Mouse (Mus musculus) inflammation-experienced regulatory T-cells, adult 6 months (primary cell): ENCODE data around the gene Rragd. TPM values are rescaled to one million over a fixed set of nuclear protein-coding genes. Genes with fewer than 3 reads are reported as not detected.
"Not testable (repeated sequence)": the region's sequence is repeated elsewhere in the genome, so short reads cannot be mapped to it uniquely, and the experiment has no call there.

Source experiments
- ATAC-seq: one replicate; pipeline ENCODE4 v1.8.0; 2017
- polyA plus RNA-seq, 3 experiments: library from polyadenylated mRNA; unstranded; fragments of 100-300 nt; shearing (Covaris generic); gene quantifications; one replicate each; pipeline ENCODE4 v1.2.1; 2017

Gene Rragd
- polyA plus RNA-seq, 3 experiments from 2014 or later, result 0.62 to 5.4 (median 4.2) TPM

DNA sequence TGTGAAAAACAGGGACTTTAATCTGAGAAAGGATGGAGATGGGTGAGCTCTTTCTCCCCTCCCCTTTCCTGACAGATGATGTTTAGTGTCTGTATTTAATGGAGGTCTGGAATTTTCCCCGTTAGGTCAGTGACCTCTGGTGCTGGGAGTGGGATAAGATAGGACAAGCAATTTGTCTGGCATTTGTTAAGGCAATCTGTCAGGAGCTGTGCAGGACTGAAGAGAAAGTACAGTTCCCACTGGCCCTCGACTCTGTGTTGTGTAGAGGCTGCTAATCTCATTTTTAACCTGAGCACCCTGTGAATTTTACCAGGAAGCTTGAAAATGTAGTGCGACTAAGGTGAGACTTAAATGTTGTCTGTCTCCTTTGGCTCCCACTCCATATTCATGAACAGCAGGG is 2.8 kb downstream of the Rragd start:
- ATAC-seq, result no peak

DNA sequence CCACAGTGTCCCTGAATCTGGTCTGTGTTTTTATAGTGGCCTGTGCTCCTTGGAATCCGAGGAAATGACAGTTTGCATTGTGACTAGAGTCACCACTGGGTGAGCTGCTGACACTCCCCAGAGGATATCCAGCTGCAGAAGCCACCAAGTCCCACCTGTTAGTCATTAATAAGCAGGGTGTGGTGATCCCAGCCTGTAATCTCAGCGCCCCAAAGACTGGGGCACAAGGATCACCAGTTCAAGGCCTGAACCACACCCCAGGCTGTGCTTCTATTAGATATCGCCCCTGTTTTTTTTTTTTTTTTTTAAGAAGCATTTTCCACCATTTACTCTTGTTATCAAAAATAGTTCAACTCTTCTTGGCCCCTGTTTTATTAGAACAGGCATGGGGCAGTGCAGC is 4.2 kb downstream of the Rragd start:
- no peak for ATAC-seq

DNA sequence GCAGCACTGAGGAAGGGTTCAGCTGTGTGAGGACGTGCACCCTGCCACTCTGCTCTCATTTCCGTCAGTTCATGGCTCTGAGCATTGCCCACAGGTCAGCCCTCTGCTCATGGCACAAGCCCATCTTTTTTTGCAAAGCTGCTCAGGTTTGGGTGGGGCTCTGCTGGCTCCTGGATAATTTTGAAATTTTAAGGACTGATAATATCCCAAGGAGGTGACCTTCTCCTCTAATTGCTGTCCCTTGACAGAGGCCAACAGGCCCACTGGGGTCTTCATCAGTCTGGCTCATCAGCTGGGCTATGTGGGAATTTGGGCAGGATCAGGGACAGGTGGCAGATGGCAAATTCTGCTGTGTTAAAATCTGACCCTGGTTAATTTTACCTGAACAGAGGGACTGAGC is 6.5 kb downstream of the Rragd start:
- no peak for ATAC-seq

DNA sequence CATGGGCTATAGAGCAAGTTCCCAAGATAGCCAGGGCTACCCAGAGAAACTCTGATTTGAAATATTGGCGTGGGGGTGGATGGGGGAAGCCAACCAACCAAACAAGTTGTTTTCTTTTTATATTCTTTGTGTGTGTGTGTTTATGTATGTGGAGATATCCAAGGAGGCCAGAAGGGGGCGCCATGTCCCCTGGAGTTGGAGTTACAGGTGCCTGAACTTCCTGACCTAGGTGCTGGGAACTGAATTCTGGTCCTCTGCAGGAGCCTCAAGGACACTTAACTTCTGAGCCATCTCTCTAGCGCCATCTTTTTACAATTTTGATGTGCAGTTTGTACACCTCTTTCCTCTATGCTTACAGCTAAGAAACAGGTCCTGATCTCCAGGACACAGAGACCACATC is 11.3 kb downstream of the Rragd start:
- ATAC-seq, result no peak

DNA sequence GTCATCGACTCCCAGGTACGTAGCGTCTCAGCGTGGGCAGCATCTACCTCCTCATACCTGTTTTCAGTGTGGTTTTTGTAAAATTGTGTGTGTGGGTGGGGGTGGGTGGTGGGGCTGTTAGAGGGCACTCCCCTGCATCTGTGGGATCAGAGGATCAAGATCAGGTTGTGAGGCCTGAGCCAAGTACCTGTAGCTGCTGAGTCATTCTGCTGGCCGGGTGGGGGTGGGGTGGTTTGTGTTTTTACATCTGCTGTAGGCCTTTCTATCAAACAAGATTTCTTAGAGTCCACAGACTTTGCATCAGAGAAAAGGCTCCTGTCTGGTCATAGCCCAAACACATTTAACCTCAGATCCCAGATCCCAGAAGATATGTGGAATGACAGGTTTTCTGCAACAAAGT is 13.2 kb downstream of the Rragd start:
- ATAC-seq, result no peak

DNA sequence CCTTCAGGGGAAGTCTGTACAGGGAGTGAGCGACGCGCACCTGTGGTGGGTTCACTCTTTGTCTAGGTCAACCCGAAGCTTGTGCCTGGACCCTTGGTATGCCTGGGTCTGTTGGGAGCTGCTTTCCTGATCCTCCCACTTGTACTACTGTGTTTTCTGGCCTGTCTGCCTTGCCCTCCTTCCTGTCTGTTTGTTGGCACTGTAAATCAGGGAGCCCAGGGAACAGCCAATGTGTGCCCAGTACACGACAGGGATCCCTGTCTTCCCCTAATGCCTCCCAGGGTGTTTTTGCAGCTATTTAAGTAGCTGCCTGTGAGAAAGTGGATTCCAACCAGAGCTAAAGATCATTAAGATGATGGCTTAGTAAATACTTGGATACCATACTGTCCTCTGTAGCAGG is 14.7 kb downstream of the Rragd start:
- ATAC-seq, result no peak

DNA sequence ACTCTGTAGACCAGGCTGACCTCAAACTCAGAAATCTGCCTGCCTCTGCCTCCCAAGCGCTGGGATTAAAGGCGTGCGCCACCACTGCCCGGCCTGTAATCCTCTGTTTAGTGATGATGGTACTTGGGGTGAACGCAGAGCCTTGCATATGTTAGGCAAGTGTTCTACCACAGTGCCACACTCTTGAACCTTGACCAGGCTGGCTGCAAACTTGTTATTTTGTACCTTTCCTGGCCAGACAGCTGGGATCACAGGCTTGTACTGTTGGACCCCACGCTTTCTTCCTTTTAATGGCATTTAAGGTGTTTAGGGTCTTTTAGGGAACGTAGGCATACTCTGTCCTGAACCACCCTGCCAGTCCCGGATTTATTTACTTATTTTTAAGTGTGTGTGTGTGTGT is 16.2 kb downstream of the Rragd start:
- ATAC-seq, result no peak

DNA sequence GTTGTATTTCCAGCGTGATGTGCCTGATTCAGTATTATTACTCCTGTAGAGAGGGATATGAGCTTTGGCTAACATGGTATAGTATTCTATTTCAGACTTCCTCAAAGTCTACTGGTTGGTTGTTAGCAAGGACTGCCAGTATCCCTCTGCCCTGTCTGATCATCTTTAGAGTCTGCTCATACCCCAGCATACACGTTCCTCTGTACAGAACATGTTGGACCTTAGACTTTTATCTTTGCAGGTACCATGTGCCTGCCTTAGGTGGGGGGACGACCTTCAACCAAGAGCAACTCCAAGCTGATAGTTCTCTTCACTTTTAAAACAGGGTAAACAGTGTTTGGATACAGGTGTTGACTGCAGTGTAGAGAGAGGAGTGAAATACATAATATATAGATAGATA is 19.2 kb downstream of the Rragd start:
- no peak for ATAC-seq

DNA sequence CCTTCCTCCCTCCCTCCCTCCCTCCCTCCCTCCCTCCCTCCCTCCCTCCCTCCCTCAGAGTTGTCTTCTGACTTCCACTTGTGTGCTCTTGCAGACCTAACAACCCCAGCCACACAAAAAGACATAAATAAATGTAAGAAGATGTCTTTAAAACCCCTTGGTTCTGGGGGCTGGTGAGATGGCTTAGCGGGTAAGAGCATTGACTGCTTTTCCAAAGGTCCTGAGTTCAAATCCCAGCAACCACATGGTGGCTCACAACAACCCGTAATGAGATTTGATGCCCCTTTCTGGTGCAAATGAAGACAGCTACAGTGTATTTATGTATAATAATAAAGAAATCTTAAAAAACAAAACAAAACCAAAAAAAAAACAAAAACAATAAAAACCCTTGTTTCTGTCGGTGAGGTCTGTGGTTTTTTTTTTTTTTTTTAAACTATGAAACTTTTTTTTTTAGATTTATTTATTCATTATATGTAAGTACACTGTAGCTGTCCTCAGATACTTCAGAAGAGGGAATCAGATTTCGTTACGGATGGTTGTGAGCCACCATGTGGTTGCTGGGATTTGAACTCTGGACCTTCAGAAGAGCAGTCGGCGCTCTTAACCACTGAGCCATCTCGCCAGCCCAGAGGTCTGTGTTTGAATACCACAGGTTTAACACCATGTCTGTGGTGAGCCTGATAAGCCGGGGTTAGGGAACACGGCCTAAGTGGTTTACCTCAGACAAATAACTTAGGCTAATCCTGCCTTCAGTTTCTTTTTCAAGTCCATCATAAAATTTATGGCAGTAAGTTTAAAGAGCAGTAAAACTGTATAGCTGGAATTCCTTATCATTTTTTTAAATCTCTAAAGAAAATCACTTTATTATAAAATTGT is 23.0 kb downstream of the Rragd start:
- not testable (repeated sequence) for ATAC-seq

DNA sequence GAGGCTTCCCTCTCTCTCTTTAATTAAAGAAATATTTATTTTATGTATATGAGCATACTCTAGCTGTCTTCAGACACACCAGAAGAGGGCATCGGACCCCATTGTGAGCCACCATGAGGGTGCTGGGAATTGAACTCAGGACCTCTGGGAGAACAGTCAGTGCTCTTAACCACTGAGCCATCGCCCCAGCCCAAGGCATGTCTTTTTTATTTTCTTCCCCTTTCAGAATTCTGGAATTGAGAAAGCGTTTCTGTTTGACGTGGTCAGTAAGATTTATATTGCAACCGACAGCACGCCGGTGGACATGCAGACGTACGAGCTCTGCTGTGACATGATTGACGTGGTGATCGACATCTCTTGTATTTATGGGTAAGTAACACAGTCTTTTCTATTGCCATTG is 24.0 kb downstream of the Rragd start:
- no peak for ATAC-seq

DNA sequence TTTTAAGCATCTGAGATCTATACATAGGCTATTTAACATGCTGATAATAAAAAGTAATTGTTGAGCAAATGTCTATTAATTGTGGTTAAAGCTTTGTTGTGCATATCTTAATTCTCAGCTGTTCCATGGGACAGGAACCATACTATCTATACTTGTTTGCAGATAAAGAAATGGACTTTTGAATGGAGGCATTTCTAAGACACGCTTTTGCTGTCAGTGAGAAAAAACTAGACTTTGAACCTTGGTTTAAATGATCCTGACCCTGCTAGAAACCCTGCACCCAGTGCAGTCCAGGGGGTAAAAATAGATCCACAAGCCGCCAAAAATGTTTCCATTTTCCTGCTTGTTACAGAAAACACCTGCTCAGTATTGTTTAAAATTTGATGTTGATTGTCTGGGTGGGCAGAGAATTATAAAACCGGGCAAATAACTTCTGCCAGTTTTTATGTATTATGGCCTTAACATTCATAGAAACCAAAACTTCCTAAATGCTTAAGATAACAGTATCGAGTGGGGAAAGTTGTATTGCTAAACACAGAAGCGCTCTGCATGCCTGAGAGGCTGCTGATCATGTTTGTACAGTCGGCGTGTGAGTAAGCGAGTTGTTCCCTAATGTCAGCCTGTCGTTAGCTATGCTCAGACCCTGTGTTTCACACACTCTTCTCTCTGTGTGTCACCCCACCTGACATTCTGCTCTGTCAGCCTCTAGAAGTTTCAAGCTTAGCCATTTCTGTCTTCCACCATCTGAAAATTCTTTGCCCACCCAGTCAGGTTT is 24.8 kb downstream of the Rragd start:
- no peak for ATAC-seq

DNA sequence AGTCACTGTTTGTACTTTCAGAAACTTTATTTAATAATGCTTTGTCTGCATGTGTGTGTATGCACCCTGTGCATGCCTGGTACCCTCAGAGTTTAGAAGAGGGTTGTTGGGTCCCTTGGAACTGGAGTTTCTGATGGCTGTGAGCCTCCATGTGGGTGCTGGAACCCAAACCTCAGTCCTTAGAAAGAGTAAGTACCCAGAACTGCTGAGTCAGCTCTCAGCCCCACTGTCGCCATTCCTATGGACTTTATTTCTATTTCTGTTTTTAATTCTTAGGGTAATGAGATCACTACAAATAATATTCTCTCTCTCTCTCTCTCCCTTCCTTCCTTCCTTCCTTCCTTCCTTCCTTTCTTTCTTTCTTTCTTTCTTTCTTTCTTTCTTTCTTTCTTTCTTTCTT is 27.2 kb downstream of the Rragd start:
- no peak for ATAC-seq

DNA sequence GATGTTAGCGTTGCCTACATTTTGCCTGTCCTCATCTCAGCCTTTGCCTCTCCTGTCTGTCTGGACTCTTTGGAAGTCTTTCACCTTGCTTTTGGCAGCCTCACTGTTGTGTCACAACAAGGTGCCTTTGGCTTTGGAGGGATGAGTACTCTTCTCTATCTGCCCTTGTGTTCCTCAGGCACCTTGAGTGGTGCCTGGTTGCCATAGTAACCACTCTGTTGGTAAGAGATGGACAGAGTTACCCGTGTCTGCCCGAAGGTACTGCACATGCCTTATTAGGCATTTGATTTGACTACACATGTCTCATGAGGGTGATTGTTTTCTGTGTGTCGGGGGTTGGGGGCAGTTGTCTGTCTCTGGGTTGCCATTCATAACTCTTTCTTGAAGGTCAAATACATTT is 29.6 kb downstream of the Rragd start:
- no peak for ATAC-seq

DNA sequence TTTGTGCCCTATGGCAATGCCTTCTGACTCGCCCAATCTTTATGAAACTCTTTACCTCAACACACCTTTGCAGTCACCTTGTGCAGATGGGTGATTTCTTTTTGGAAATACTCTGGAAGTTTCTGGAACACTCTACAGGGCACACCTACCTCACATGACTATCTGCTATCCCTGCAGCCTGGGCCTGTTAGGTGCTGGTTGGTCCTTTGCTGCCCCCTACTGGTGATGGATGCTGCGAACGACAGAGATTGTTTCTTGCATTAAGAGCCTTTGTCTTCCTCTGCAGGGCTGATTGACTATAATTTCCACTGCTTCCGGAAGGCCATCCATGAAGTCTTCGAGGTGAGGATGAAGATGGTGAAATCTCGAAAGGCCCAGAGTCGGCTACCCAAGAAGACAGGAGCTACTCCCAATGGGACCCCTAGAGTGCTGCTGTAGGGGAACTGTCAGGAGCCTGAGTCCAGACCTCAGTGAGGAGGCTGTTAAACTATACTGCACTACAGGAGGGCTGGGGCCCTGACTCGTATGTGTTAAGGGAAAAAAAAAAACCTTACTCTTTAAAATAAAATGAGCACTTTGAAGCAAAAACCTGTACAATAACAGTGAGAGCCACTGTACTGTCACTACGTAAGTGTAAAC is 35.6 kb downstream of the Rragd start:
- ATAC-seq, result peak; percentile 82

DNA sequence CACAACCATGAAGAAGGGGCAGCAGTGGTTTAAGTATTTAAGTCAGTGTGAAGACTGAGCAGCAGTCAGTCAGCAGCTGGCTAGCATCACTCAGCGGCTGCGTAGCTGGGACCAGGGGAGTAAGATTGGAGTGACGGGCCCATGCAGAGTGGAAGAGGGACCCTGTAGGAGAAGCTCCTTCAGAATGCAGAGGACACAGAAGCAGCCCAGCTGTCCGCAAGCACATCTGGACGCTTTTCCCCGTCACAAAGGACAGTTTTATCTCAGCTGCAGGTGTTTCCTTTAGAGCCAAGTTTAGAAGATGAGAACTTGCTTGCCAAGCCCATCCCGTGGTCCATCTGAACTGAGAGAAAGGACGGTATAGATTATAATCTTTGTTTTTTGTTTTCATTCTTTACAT is 41.6 kb downstream of the Rragd start:
- no peak for ATAC-seq

DNA sequence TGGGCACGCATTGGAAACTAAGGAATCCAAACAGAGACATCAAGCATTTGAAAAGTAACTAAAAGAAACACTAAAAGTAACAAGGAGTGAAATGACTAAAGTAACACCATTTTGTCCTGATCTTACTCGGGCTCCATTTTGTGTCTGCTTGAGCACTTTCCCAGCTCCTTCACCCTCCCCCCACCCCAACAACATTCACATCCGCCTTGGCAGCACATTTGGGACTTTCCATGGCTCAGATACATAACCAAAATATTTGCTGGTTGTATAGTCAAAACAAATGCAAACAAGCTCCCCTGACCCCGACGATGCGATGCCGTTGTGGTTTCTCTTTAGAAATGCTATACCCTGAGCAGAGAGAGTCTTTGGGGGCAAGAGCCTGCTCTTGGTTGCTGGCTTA is 46.3 kb downstream of the Rragd start:
- ATAC-seq, result no peak

DNA sequence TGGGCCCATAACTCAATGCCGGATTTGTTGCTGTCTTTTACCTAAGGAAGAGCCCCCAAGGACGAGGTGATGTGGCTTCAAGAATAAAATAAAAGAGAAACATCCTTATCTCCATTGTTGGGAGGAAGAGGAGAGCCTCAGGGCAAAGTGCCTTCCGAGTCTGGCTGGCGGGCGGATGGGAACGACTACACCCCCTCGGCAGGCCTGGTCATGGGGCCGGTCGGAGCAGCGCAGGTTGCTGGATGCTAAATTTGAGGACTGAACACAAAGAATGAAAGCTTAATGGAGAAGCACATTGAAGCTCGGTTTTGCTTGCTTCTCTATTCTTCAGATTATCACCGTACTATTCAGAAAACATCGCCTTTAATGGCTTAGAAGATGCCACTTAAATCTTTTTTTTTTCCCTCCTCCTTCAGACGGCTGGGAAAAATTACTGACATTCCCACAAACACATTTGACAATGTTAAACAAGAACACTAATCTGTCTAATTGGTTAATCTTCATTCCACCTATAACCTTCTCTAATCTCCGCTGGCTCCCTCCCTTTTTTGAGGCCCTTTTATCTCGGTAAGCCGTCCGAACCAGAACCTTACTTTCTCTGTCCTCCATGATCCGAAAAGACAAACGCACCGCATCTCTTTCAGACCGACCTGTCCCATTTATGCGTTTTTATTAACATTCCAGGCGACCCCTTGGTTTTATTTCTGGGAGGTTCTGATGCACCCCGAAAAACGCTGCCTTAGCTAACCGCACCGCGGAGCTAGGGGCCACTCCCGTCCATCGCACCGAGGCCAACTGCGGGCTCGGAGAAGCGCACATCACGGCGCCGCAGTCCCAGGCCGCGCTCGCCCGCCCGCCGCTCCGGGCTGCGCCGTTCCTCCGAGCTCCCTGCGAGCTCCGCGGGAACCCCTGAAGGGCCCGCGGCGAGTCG is 47.7 kb downstream of the Rragd start:
- peak; percentile 30 for ATAC-seq

DNA sequence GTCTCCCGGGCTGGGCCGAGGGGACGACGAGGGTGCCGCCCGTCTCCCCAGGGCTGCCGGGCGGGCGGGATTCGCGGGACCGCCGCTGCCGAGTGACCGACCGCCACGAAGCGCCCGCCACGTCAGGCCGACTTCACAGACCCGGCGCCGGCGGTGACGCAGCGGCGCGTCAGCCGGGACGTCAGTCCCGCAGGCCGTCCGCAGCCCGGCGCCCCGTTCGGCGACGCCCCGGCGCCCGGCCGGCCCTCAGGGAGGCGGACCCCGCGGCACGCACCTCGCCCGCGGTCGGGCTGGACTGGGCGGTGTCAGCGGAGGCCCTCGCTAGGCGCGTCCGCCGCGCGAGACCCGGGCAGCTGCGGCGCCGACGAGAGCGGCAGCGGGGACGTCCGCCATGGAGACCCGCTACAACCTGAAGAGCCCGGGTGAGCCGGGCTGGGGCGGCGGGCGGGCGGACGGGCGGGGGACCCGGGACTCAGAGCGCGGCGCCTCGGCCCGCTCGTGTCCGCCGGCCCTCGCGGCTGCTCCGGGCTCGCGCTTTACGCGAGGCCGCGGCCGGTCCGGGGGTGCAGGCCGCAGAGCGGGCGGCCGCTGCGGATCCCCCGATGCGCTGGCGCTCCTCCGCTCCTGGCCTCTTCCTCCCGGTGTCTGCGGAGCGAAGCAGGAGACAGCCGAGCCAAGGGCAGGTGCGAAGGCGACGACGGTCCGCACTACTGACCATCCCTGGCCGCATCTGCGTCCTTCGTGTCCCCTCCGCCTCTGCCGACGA is 48.5 kb downstream of the Rragd start, which contains the start of gene Ube2j1:
Ube2j1 (plus strand) TSS at position 222 of the 766 bp plus-strand sequence.
- peak; percentile 74 for ATAC-seq

DNA sequence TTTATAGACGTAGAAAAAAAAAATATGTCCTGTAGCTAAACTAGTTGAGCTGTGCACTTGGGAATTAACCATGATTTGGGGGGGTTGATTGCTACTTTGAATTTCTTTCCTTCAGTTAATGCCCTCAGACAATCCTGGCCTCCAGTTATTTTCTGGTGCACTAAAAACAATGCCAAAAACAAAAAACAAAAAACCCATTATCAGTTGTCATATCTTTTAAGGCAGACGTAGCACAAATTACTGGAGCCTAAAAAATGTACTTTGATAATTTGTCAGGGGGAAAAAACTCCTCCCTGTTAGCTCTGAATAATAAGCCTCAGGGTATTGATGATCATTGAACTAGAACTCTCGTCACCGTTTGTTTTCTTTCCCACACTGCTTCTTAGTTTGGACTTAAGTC is 49.2 kb downstream of the Rragd start:
- ATAC-seq, result no peak

DNA sequence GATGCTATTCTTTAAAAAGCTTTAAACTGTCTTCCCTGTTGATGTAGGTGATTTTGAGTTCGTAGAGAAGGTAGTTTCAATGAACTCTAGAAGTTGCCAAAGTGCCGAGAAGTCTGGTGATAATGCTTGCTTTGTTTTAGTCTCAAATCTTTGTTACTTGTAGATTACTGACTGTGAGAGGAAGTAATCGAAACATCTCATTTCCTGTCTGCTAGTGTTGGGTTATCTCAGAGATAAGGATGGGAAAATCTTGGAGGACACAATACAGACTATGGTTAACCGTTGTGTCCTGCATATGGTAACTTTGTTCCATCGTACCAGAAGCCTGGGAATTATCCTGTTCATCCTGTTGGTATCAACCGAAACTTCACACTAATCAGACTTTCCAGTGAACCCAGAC is 50.7 kb downstream of the Rragd start:
- peak; percentile 57 for ATAC-seq

DNA sequence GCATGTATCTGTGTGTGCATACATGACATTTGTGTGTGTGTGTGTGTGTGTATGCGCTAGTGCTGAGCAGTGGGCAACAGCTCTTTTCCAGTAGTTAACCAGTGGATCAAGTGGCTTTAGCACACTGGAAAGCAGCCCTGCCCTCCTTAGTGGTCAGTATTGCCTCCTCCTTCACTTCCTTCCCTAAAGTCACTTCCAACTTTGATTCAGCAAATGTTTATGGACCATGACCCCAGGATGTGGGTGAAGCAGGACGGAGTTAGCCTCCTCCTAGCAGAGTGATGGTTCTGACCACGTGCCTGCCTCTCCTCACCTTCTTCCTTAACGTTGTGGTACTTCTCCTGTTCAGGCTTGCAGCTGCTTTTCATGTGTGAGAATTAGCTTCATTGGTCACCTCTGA is 57.0 kb downstream of the Rragd start:
- no peak for ATAC-seq

DNA sequence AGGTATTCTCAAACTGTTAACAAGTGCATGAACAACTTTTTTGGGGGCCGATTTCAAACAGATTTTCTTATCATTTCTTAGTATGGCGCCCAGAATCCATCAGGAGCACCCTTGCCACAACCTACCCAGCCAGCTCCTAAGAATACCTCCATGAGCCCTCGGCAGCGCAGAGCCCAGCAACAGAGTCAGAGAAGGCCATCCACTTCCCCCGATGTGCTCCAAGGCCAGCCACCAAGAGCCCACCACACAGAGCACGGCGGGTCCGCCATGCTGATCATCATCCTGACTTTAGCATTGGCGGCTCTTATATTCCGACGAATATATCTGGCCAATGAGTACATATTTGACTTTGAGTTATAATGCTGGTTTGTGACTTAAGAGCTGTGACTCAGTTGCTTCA is 66.8 kb downstream of the Rragd start:
- ATAC-seq, result no peak
